Comparison of ENCODE assay signal across 8 mouse cellular contexts in genomic region chr1:172206141-172206917, GRCm38 (mm10). TPM values are rescaled to one million over a fixed set of nuclear protein-coding genes. Genes with fewer than 3 reads are reported as not detected.
DNase-seq lines count a peak whose midpoint lies in the region; ATAC-seq and TF ChIP-seq lines count a peak whose summit lies in the region.

Gene Pea15a (minus strand): TSS chr1:172206804.

- peak within 1 kb of the TSS; percentile 94 for H3K27ac ChIP-seq in hindbrain, embryonic 10.5 days
- H3K27ac ChIP-seq in lung, postnatal 0 days (ENCODE audit: low read length): peak within 1 kb of the TSS; percentile 89

- H3K9me3 ChIP-seq in hindbrain, embryonic 10.5 days: no peaks in the 10 kb centered on the region
- no peaks in the 10 kb centered on the region for H3K9me3 ChIP-seq in lung, postnatal 0 days (ENCODE audit: low read length)

- no peaks in the 10 kb centered on the region for H3K27me3 ChIP-seq in hindbrain, embryonic 10.5 days (ENCODE audit: insufficient read depth, poor library complexity, severe bottlenecking)
- no peaks in the 10 kb centered on the region for H3K27me3 ChIP-seq in lung, postnatal 0 days (replicated peaks; ENCODE audit: insufficient read depth, low read length)

- H3K36me3 ChIP-seq in hindbrain, embryonic 10.5 days: peaks cover 9% of the 10 kb centered on the region
- H3K36me3 ChIP-seq in lung, postnatal 0 days (ENCODE audit: insufficient read depth, low read length): no peaks in the 10 kb centered on the region

- H3K4me3 ChIP-seq in hindbrain, embryonic 10.5 days: peak within 1 kb of the TSS; percentile 69
- H3K4me3 ChIP-seq in lung, postnatal 0 days (ENCODE audit: low read depth, low read length): peak within 1 kb of the TSS; percentile 67

- TF ChIP-seq EP300 in lung, postnatal 0 days (IDR thresholded peaks at IDR 0.05): no peak

- ATAC-seq in lung, postnatal 0 days: peak; percentile 90

- peak; percentile 70 for DNase-seq in ES-CJ7 (ENCODE audit: low read depth, low spot score)
- DNase-seq in cerebellum, adult 18-20 months: peak; percentile 90 to 92
- DNase-seq in frontal cortex, adult 2 months (ENCODE audit: extremely low spot score in 1 of 2, low spot score in 1 of 2): peak in 1 of 2 experiments; percentile 87
- DNase-seq in hindbrain, embryonic 10.5 days (ENCODE audit: low spot score): peak; percentile 88
- peak; percentile 77 to 84 for DNase-seq in layer of hippocampus, postnatal 10 days (ENCODE audit: low spot score in 2 of 2)
- DNase-seq in lung, postnatal 0 days (ENCODE audit: low spot score): peak; percentile 89
- peak; percentile 73 for DNase-seq in ovary, postnatal 14 days (ENCODE audit: low spot score)
- peak; percentile 76 for DNase-seq in thymus, postnatal 14 days

- peak within 1 kb of the TSS; percentile 70 for H3K9ac ChIP-seq in lung, postnatal 0 days (replicated peaks; ENCODE audit: low read depth)

- no peak for TF ChIP-seq CTCF in lung, postnatal 0 days (IDR thresholded peaks at IDR 0.05)

- H3K4me1 ChIP-seq in hindbrain, embryonic 10.5 days (replicated peaks): peaks cover 62% of the 10 kb centered on the region
- peaks cover 14% of the 10 kb centered on the region; the same call in 1 of the 2 replicates for H3K4me1 ChIP-seq in lung, postnatal 0 days (ENCODE audit: insufficient read depth, low read depth, low read length)

- H3K4me2 ChIP-seq in lung, postnatal 0 days (replicated peaks; ENCODE audit: low read depth, low read length): peak within 1 kb of the TSS; percentile 84

- under 1% methylated on average over 40 of the region's 40 CpGs for whole genome bisulfite sequencing in hindbrain, embryonic 10.5 days
- WGBS in lung, postnatal 0 days: 1% methylated on average over 38 of the region's 40 CpGs

RNA-seq across cellular contexts. Expression of gene Pea15a, which starts in this region (rescaled TPM):
- 538 and 542 TPM in 2 replicates for polyA plus RNA-seq in frontal cortex, adult 2 months (2012; rRNA removed)
- 295 and 370 TPM in 2 replicates for polyA plus RNA-seq in hindbrain, embryonic 10.5 days (2016; fragmentation: Nextera tagmentation; extraction: Ambion mirVana)
- total RNA-seq in layer of hippocampus, postnatal 10 days (2021): 100 to 1,000 TPM; 351 to 392 TPM
- polyA plus RNA-seq in lung, postnatal 0 days (2015; fragmentation: Nextera tagmentation; extraction: Ambion mirVana): 114 and 118 TPM in 2 replicates
